Mouse (Mus musculus): ENCODE data around the gene Dlg4. TPM values are rescaled to one million over a fixed set of nuclear protein-coding genes. Genes with fewer than 3 reads are reported as not detected.

Dlg4 gene
- total RNA-seq, 2 experiments from 2014 or later, result 818 to 875 TPM

- TF ChIP-seq CTCF (IDR thresholded peaks at IDR 0.05), result no peak
- peak overlapping the region; percentile 72 for H3K27ac ChIP-seq
- DNase-seq (ENCODE audit: extremely low spot score in 1 of 2, low spot score in 2 of 2), result no peak
Measured at GRCm38 (mm10) chr11:70023481-70024150, 6.9 kb downstream of the Dlg4 start.

GRCm38 (mm10) chr11:70024151-70024514, 7.4 kb downstream of the Dlg4 start:
- Histone ChIP-seq H3K4me3 (peak overlapping the region; percentile 50), H3K27ac (peak overlapping the region; percentile 72)
- intact Hi-C loops (cut with DNase I), result no loop called here
- no peak for DNase-seq (ENCODE audit: extremely low spot score in 1 of 2, low spot score in 2 of 2)
- TF ChIP-seq CTCF (IDR thresholded peaks at IDR 0.05), result no peak

More at GRCm38 (mm10) chr11:70023481-70024150, 6.9 kb downstream of the Dlg4 start:
- intact Hi-C loops (cut with DNase I), result no loop called here
- H3K4me3 ChIP-seq, result peak overlapping the region; percentile 50

GRCm38 (mm10) chr11:70026689-70027088, 9.9 kb downstream of the Dlg4 start:
- peak overlapping the region; percentile 84 for H3K27ac ChIP-seq

DNA sequence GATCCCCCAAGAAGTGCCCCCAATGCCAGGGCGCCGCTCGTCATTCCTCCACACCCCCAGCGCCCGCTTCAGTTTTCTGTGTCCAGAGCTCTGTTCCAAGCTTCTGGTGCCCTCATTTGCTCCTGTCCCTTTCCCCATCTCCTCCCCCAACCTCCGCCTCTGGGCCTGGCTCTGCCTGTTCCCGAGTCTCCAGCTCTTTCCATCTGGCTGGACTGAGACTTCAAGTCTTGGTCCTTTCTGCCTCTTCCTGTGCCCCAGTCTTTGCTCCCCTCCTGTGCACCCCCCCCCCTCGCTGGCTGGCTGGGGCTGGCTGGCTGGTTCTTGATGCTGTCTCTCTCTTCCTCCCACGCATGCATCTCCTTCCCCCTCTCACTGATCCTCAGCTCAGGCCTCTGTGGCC, 10.7 kb downstream of the Dlg4 start:
- no peak for DNase-seq (ENCODE audit: extremely low spot score in 1 of 2, low spot score in 2 of 2)
- Histone ChIP-seq H3K4me3 (peak overlapping the region; percentile 38), H3K27ac (peak overlapping the region; percentile 84)
- intact Hi-C loops (cut with DNase I), result no loop called here
- no peak for TF ChIP-seq CTCF (IDR thresholded peaks at IDR 0.05)

More at GRCm38 (mm10) chr11:70026689-70027088, 9.9 kb downstream of the Dlg4 start:
- intact Hi-C loops (cut with DNase I), result no loop called here
- TF ChIP-seq CTCF (IDR thresholded peaks at IDR 0.05), result no peak
- peak in 1 of 2 experiments; percentile 48 for DNase-seq (ENCODE audit: extremely low spot score in 1 of 2, low spot score in 2 of 2)
- peak overlapping the region; percentile 38 for H3K4me3 ChIP-seq

GRCm38 (mm10) chr11:70028401-70029129, 11.8 kb downstream of the Dlg4 start:
- intact Hi-C loops (cut with DNase I), result no loop called here
- Histone ChIP-seq H3K27ac (peak overlapping the region; percentile 84), H3K4me3 (peak overlapping the region; percentile 37)
- no peak for TF ChIP-seq CTCF (IDR thresholded peaks at IDR 0.05)
- DNase-seq (ENCODE audit: extremely low spot score in 1 of 2, low spot score in 2 of 2), result no peak

GRCm38 (mm10) chr11:70029130-70029801, 12.5 kb downstream of the Dlg4 start:
- TF ChIP-seq CTCF (IDR thresholded peaks at IDR 0.05), result no peak
- peak overlapping the region; percentile 37 for H3K4me3 ChIP-seq
- intact Hi-C loops (cut with DNase I), result no loop called here
- peak overlapping the region; percentile 84 for H3K27ac ChIP-seq
- DNase-seq (ENCODE audit: extremely low spot score in 1 of 2, low spot score in 2 of 2), result peak; percentile 79 to 86

- no peak for TF ChIP-seq CTCF (IDR thresholded peaks at IDR 0.05)
- DNase-seq (ENCODE audit: extremely low spot score in 1 of 2, low spot score in 2 of 2), result no peak
- Histone ChIP-seq H3K27ac (peak overlapping the region; percentile 84), H3K4me3 (peak overlapping the region; percentile 37)
- intact Hi-C loops (cut with DNase I), result no loop called here
Measured at GRCm38 (mm10) chr11:70029829-70030550, 13.2 kb downstream of the Dlg4 start.

DNA sequence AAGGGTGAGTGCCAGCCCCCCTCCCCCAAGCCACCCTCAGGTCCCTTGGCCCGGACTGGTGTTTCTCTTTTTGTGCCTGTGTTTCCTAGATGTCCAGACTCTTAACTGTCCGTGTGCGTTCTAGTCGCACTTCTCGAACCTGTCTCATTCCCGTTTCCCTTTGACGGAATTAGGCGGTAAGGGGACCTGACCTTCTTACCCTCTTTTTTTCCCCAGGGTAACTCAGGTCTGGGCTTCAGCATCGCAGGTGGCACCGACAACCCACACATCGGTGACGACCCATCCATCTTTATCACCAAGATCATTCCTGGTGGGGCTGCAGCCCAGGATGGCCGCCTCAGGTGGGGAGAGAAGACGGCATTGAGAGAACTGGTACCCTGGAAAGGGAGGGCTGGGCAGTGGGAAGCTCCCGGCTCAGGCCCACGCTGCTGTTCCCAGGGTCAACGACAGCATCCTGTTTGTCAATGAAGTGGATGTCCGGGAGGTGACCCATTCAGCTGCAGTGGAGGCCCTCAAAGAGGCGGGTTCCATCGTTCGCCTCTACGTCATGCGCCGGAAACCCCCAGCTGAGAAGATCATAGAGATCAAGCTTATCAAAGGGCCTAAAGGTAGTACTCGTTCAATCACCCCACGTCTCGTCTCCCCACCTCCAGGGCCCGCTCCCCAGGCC, 14.0 kb downstream of the Dlg4 start:
- no peak overlapping the region for H3K4me3 ChIP-seq
- no peak for TF ChIP-seq CTCF (IDR thresholded peaks at IDR 0.05)
- intact Hi-C loops (cut with DNase I), result no loop called here

GRCm38 (mm10) chr11:70031321-70031670, 14.6 kb downstream of the Dlg4 start:
- H3K27ac ChIP-seq, result no peak overlapping the region
- H3K4me3 ChIP-seq, result no peak overlapping the region
- intact Hi-C loops (cut with DNase I), result no loop called here
- no peak for TF ChIP-seq CTCF (IDR thresholded peaks at IDR 0.05)
- DNase-seq (ENCODE audit: extremely low spot score in 1 of 2, low spot score in 2 of 2), result no peak

More for the DNA sequence above, 14.0 kb downstream of the Dlg4 start:
- H3K27ac ChIP-seq, result no peak overlapping the region
- no peak for DNase-seq (ENCODE audit: extremely low spot score in 1 of 2, low spot score in 2 of 2)

DNA sequence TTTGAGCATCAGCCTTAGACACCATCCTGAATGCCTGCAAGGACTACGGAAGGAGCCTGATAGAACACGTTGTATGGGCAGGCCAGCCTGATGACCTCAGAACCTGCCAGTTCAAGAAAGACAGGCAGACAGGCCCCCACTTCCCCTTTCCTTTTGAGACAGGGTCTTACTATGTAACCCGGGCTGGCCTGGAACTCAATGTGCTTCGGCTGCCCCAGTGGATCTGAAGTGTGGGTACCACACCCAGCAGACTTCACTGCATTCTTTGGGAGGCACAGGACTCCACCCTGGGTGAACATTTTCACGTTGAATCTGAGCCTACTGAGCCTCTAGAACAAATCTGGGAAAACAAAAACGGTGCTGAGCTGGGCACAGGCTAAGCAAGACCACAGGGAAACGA, 21.4 kb downstream of the Dlg4 start:
- Histone ChIP-seq H3K4me3 (no peak overlapping the region), H3K27ac (no peak overlapping the region)
- intact Hi-C loops (cut with DNase I), result no loop called here
- DNase-seq (ENCODE audit: extremely low spot score in 1 of 2, low spot score in 2 of 2), result no peak
- TF ChIP-seq CTCF (IDR thresholded peaks at IDR 0.05), result no peak

- no peak for DNase-seq (ENCODE audit: extremely low spot score in 1 of 2, low spot score in 2 of 2)
- TF ChIP-seq CTCF (IDR thresholded peaks at IDR 0.05), result no peak
- Histone ChIP-seq H3K4me3 (no peak overlapping the region), H3K27ac (no peak overlapping the region)
- intact Hi-C loops (cut with DNase I), result no loop called here
Measured at GRCm38 (mm10) chr11:70039631-70040030, 22.9 kb downstream of the Dlg4 start.
